Mouse (Mus musculus): ENCODE measurements around the gene Kcnab2. TPM values are rescaled to one million over a fixed set of nuclear protein-coding genes. Genes with fewer than 3 reads are reported as not detected.

The Kcnab2 gene
- polyA plus RNA-seq, 1 experiment from 2014 or later: 9.3 TPM

DNA sequence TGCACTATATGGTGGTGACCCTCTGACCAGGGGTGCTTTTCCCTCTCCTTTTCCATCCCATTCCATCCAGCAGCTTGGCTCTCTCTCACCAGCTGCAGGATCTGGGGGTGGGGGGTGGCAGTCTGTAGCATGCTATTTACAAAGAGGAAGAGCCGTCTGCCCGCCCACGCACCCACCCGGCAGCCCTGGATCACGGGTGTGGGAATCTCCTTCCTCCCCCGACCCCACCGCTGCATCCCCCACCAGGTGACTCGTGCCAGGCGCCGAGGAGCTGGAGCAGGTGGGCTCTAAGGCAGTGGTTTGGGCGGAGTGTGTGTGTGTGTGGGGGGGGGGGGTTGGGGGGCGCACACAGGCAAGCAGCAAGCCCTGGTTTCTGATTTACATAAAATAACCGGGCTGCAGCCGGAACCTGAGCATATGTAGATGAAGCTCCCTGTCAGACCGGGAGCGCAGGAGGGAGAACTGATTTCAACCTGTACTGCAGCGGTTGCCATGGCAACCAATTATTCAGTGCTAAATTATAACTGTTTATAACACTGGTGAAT is 127.8 kb downstream of the Kcnab2 start:
- peaks cover 6% of the 10 kb centered on the region for H3K4me1 ChIP-seq (replicated peaks)
- WGBS: 8% methylated on average over 15 of the region's 17 CpGs
- no peaks in the 10 kb centered on the region for H3K9me3 ChIP-seq
- peaks cover 69% of the 10 kb centered on the region for H3K27me3 ChIP-seq
- no peak overlapping the region for H3K4me3 ChIP-seq (replicated peaks)
- no peaks in the 10 kb centered on the region for H3K36me3 ChIP-seq
- no peak for ATAC-seq (ENCODE audit: insufficient number of reproducible peaks, insufficient read depth, low FRiP score, low TSS enrichment, low read depth)
- no peak overlapping the region for H3K27ac ChIP-seq
- H3K4me2 ChIP-seq: no peak overlapping the region
- no peak overlapping the region for H3K9ac ChIP-seq (replicated peaks)

DNA sequence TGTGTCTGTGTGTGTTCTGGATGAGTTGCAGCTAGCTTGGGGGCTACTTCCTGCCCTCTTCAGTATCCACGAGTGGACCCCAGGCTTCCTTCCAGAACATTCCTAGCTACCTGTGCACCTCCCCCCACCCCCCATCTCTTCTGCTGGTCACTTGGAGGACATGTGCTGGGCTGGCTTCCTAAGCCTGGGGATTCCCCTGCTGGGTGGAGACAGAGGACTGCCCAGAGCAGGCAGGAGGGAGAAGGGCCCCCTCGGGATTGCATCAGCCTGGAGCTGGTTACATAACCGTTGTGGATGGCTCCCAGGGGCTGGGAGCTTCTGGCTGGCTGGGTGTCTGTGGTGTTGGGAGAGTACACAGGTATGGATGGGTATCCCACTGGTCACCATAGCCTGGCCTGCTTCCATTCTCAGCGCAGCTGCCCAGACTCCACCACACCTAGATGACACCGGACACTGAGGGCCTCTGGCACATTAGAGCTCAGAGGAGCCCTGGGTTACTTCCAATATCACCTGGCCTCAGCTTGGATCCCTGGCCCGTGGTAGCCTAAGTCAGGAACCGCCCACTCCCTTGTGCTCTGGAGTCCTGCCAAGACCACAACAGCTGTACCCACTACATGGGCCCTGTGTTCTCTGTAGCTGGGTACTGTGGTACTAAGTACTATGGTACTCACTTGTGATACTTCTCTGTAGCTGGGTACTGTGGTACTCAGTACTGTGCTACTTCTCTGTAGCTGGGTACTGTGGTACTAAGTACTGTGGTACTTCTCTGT is 132.4 kb downstream of the Kcnab2 start:
- H3K4me3 ChIP-seq (replicated peaks): no peak overlapping the region
- no peaks in the 10 kb centered on the region for H3K36me3 ChIP-seq
- ATAC-seq (ENCODE audit: insufficient number of reproducible peaks, insufficient read depth, low FRiP score, low TSS enrichment, low read depth): no peak
- H3K4me2 ChIP-seq: no peak overlapping the region
- no peak overlapping the region for H3K27ac ChIP-seq
- H3K9ac ChIP-seq (replicated peaks): no peak overlapping the region
- peaks cover 6% of the 10 kb centered on the region for H3K4me1 ChIP-seq (replicated peaks)
- H3K27me3 ChIP-seq: peaks cover 77% of the 10 kb centered on the region
- 58% methylated on average over 7 of the region's 7 CpGs for WGBS
- H3K9me3 ChIP-seq: no peaks in the 10 kb centered on the region

GRCm38 (mm10) chr4:152344651-152345050 is 133.0 kb downstream of the Kcnab2 start:
- Histone ChIP-seq H3K27me3 (peaks cover 77% of the 10 kb centered on the region), H3K4me3 (replicated peaks) (no peak overlapping the region), H3K27ac (no peak overlapping the region), H3K9me3 (no peaks in the 10 kb centered on the region), H3K4me1 (replicated peaks) (peaks cover 4% of the 10 kb centered on the region), H3K4me2 (no peak overlapping the region), H3K9ac (replicated peaks) (no peak overlapping the region), H3K36me3 (no peaks in the 10 kb centered on the region)
- no peak for ATAC-seq (ENCODE audit: insufficient number of reproducible peaks, insufficient read depth, low FRiP score, low TSS enrichment, low read depth)
- WGBS: 53% methylated on average over 7 of the region's 7 CpGs

GRCm38 (mm10) chr4:152343296-152343695 is 134.4 kb downstream of the Kcnab2 start:
- WGBS: 20% methylated on average over 5 of the region's 5 CpGs
- no peak overlapping the region for H3K9ac ChIP-seq (replicated peaks)
- H3K4me1 ChIP-seq (replicated peaks): peaks cover 16% of the 10 kb centered on the region
- H3K36me3 ChIP-seq: no peaks in the 10 kb centered on the region
- no peak overlapping the region for H3K4me2 ChIP-seq
- no peaks in the 10 kb centered on the region for H3K9me3 ChIP-seq
- peaks cover 77% of the 10 kb centered on the region for H3K27me3 ChIP-seq
- ATAC-seq (ENCODE audit: insufficient number of reproducible peaks, insufficient read depth, low FRiP score, low TSS enrichment, low read depth): no peak
- H3K27ac ChIP-seq: no peak overlapping the region
- H3K4me3 ChIP-seq (replicated peaks): no peak overlapping the region

Other genes with a start within 250 kb of the Kcnab2 start
- gene Gpr153, start 203.6 kb downstream of the Kcnab2 start, polyA plus RNA-seq (2016; fragmentation: Nextera tagmentation; extraction: Ambion mirVana): 6.4 and 7.2 TPM in 2 replicates
- gene Hes3, start 186.2 kb downstream of the Kcnab2 start, polyA plus RNA-seq (2016; fragmentation: Nextera tagmentation; extraction: Ambion mirVana): not detected in 2 replicates
- gene Icmt, start 180.6 kb downstream of the Kcnab2 start, polyA plus RNA-seq (2016; fragmentation: Nextera tagmentation; extraction: Ambion mirVana): 29.3 and 33.2 TPM in 2 replicates
- 0.47 and 0.68 TPM in 2 replicates for gene Rnf207, start 158.9 kb downstream of the Kcnab2 start, polyA plus RNA-seq (2016; fragmentation: Nextera tagmentation; extraction: Ambion mirVana)
- 405 and 448 TPM in 2 replicates for gene Rpl22, start 152.1 kb downstream of the Kcnab2 start, polyA plus RNA-seq (2016; fragmentation: Nextera tagmentation; extraction: Ambion mirVana)
- 0.08 and 0.41 TPM in 2 replicates for gene Chd5, start 139.2 kb downstream of the Kcnab2 start, polyA plus RNA-seq (2016; fragmentation: Nextera tagmentation; extraction: Ambion mirVana)
- gene Nphp4, start 1.2 kb downstream of the Kcnab2 start, polyA plus RNA-seq (2016; fragmentation: Nextera tagmentation; extraction: Ambion mirVana): 3.6 and 4.3 TPM in 2 replicates

All from limb, embryonic 12.5 days (tissue).